23 mouse cellular contexts compared by ENCODE assay signal in genomic region chr4:140558193-140558592, GRCm38 (mm10).
DNase-seq lines count a peak whose midpoint lies in the region; ATAC-seq and TF ChIP-seq lines count a peak whose summit lies in the region.
"Had no signal": no experiment of that assay in that cellular context is flagged by ENCODE, and none has a peak within 500 bp of the region (broad histone marks: within the 10 kb centered on the region; RNA-seq: fewer than 3 reads in every experiment).

No protein-coding gene starts in this region.

- H3K4me2 ChIP-seq in hindbrain, embryonic 13.5 days: no peak overlapping the region
- H3K4me2 ChIP-seq in liver, embryonic 15.5 days: no peak overlapping the region
- no peak overlapping the region for H3K4me2 ChIP-seq in myocyte (ENCODE audit: low read depth)
- H3K4me2 ChIP-seq: embryonic facial prominence, embryonic 12.5 days; embryonic facial prominence, embryonic 15.5 days; forebrain, embryonic 12.5 days had no signal

- TF ChIP-seq POLR2A in myocyte (IDR thresholded peaks at IDR 0.05; ENCODE audit: insufficient read length, low read depth): no peak

- WGBS in hindbrain, embryonic 10.5 days: 89% methylated on average over 5 of the region's 5 CpGs
- 85% methylated on average over 5 of the region's 5 CpGs for WGBS in hindbrain, embryonic 13.5 days
- 48% methylated on average over 5 of the region's 5 CpGs for WGBS in liver, embryonic 15.5 days (ENCODE audit: insufficient replicate concordance)

- H3K27ac ChIP-seq in hindbrain, embryonic 10.5 days: peak overlapping the region; percentile 74; the same call in 1 of the 2 replicates
- H3K27ac ChIP-seq in hindbrain, embryonic 13.5 days: no peak overlapping the region
- no peak overlapping the region for H3K27ac ChIP-seq in liver, embryonic 15.5 days (replicated peaks)
- H3K27ac ChIP-seq: embryonic facial prominence, embryonic 12.5 days; embryonic facial prominence, embryonic 15.5 days; forebrain, embryonic 10.5 days; forebrain, embryonic 12.5 days had no signal

- no peak for ATAC-seq in hindbrain, embryonic 13.5 days (ENCODE audit: low FRiP score)
- 0 out of 2 replicates have a peak, but pooled peaks have one; percentile 38 for ATAC-seq in liver, embryonic 15.5 days (ENCODE audit: insufficient read depth)
- ATAC-seq: forebrain, embryonic 14.5 days; forebrain, embryonic 16.5 days had no signal

- no peak overlapping the region for H3K4me3 ChIP-seq in hindbrain, embryonic 10.5 days
- H3K4me3 ChIP-seq in hindbrain, embryonic 13.5 days: no peak overlapping the region
- no peak overlapping the region for H3K4me3 ChIP-seq in liver, embryonic 15.5 days (replicated peaks)
- no peak overlapping the region for H3K4me3 ChIP-seq in myocyte
- H3K4me3 ChIP-seq: embryonic facial prominence, embryonic 12.5 days; embryonic facial prominence, embryonic 15.5 days; erythroblast, embryonic 14.5 days; forebrain, embryonic 10.5 days; forebrain, embryonic 12.5 days had no signal

- H3K79me2 ChIP-seq in myocyte (ENCODE audit: control insufficient read depth, insufficient read depth): no peaks in the 10 kb centered on the region

- peaks cover 17% of the 10 kb centered on the region for H3K4me1 ChIP-seq in hindbrain, embryonic 10.5 days (replicated peaks)
- H3K4me1 ChIP-seq in hindbrain, embryonic 13.5 days (replicated peaks): peaks cover 17% of the 10 kb centered on the region
- peaks cover 3% of the 10 kb centered on the region; the same call in 1 of the 2 replicates for H3K4me1 ChIP-seq in liver, embryonic 15.5 days (replicated peaks)
- H3K4me1 ChIP-seq: embryonic facial prominence, embryonic 12.5 days; embryonic facial prominence, embryonic 15.5 days; forebrain, embryonic 12.5 days had no signal

- no peak overlapping the region for H3ac ChIP-seq in myocyte (ENCODE audit: control insufficient read depth, insufficient read length)

- no peaks in the 10 kb centered on the region for H3K27me3 ChIP-seq in hindbrain, embryonic 10.5 days (ENCODE audit: insufficient read depth, poor library complexity, severe bottlenecking)
- H3K27me3 ChIP-seq in hindbrain, embryonic 13.5 days: no peaks in the 10 kb centered on the region
- no peaks in the 10 kb centered on the region for H3K27me3 ChIP-seq in liver, embryonic 15.5 days
- H3K27me3 ChIP-seq in myocyte (ENCODE audit: control insufficient read depth, insufficient read depth, insufficient read length): no peaks in the 10 kb centered on the region
- H3K27me3 ChIP-seq: embryonic facial prominence, embryonic 12.5 days; embryonic facial prominence, embryonic 15.5 days; forebrain, embryonic 12.5 days had no signal

- peaks cover 98% of the 10 kb centered on the region for H3K36me3 ChIP-seq in hindbrain, embryonic 10.5 days
- H3K36me3 ChIP-seq in hindbrain, embryonic 13.5 days: peaks cover 82% of the 10 kb centered on the region
- peaks cover 22% of the 10 kb centered on the region for H3K36me3 ChIP-seq in liver, embryonic 15.5 days (replicated peaks)
- H3K36me3 ChIP-seq in myocyte (ENCODE audit: control insufficient read depth, insufficient read depth): peaks cover 11% of the 10 kb centered on the region

- H3K9me3 ChIP-seq in hindbrain, embryonic 10.5 days: peaks cover 17% of the 10 kb centered on the region; the same call in 1 of the 2 replicates
- peaks cover 6% of the 10 kb centered on the region for H3K9me3 ChIP-seq in hindbrain, embryonic 13.5 days
- peaks cover 3% of the 10 kb centered on the region; the same call in 1 of the 2 replicates for H3K9me3 ChIP-seq in liver, embryonic 15.5 days (replicated peaks)
- H3K9me3 ChIP-seq: embryonic facial prominence, embryonic 15.5 days had no signal

- no peak for DNase-seq in hindbrain, embryonic 10.5 days (ENCODE audit: low spot score)
- no peak for DNase-seq in liver
- DNase-seq in urinary bladder, postnatal 36 days (ENCODE audit: low spot score in 2 of 2): no peak
- DNase-seq: adrenal gland, adult 2 months; adrenal gland, postnatal 10 days; adrenal gland, postnatal 25 days; cerebellum, adult 11 months; cerebellum, adult 18-20 months; cerebellum, adult 8-10 months; cerebellum, adult 9-11 months; cerebellum, postnatal 14 days; cerebellum, postnatal 36 days; embryo, embryonic 11 days had no signal

- no peak overlapping the region for H3K9ac ChIP-seq in hindbrain, embryonic 13.5 days
- no peak overlapping the region for H3K9ac ChIP-seq in liver, embryonic 15.5 days
- H3K9ac ChIP-seq: embryonic facial prominence, embryonic 12.5 days; embryonic facial prominence, embryonic 15.5 days; forebrain, embryonic 12.5 days had no signal

TF ChIP-seq in myocyte, 11 proteins besides CTCF, POLR2A, EP300 and RAD21:
- no peak for TF ChIP-seq CEBPB (IDR thresholded peaks at IDR 0.05; ENCODE audit: insufficient read depth, poor library complexity, severe bottlenecking)
- no peak for TF ChIP-seq TCF12 (IDR thresholded peaks at IDR 0.05; ENCODE audit: insufficient read depth, poor library complexity, severe bottlenecking)
- no peak for TF ChIP-seq MAX (IDR thresholded peaks at IDR 0.05; ENCODE audit: low read depth)
- no peak for TF ChIP-seq E2F4 (IDR thresholded peaks at IDR 0.05; ENCODE audit: insufficient read depth)
- TF ChIP-seq MYOD1 (IDR thresholded peaks at IDR 0.05; ENCODE audit: control insufficient read depth in 1 of 3, insufficient read length in 2 of 3, low read depth in 2 of 3): peak in 1 of 3 experiments; percentile 59
- no peak for TF ChIP-seq REST (IDR thresholded peaks at IDR 0.05; ENCODE audit: insufficient read depth, insufficient read length)
- TF ChIP-seq SRF (IDR thresholded peaks at IDR 0.05; ENCODE audit: control insufficient read depth, insufficient read length, low read depth): no peak
- no peak for TF ChIP-seq POLR2AphosphoS2 (IDR thresholded peaks at IDR 0.05; ENCODE audit: insufficient read length, low read depth)
- TF ChIP-seq TCF3 (IDR thresholded peaks at IDR 0.05; ENCODE audit: insufficient read length, low read depth): no peak
- no peak for TF ChIP-seq USF1 (IDR thresholded peaks at IDR 0.05; ENCODE audit: low read depth)
- peak in 2 of 3 experiments; percentile 10 to 74 for TF ChIP-seq MYOG (IDR thresholded peaks at IDR 0.05; ENCODE audit: control insufficient read depth in 1 of 3, insufficient read depth in 1 of 3, insufficient read length in 2 of 3, low read depth in 2 of 3)
TF ChIP-seq in myocyte: peak in this region for 2.
